Mouse (Mus musculus): ENCODE measurements around the gene Agtr1a. TPM values are rescaled to one million over a fixed set of nuclear protein-coding genes. Genes with fewer than 3 reads are reported as not detected.

Gene Agtr1a
- polyA plus RNA-seq, 1 experiment from 2014 or later, result 4.6 TPM

DNA sequence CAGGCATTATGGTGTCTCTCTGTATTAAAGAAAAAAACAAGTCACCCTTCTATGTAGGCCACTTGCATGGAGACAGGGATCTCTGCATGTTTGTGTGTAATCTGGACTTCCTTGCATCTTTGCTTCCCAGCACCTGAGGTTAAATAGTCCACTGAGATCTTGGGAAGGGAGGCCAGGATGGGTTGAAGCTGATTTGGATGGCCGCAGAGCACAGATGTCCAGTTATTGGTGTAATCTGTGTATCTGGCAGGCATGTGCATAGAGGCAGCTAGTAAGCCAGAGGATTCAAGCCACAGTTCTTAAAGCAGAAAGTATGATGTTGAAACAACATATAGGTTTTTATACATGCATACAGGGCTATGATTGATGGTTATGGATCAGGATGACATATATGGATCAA lies 91.2 kb downstream of the Agtr1a start:
- Histone ChIP-seq H3K9ac (no peak overlapping the region), H3K9me3 (replicated peaks) (no peaks in the 10 kb centered on the region), H3K27me3 (replicated peaks) (no peaks in the 10 kb centered on the region), H3K4me1 (no peaks in the 10 kb centered on the region), H3K4me2 (no peak overlapping the region), H3K27ac (no peak overlapping the region), H3K36me3 (no peaks in the 10 kb centered on the region), H3K4me3 (no peak overlapping the region)
- 80% methylated on average over 1 of the region's 1 CpGs for WGBS (ENCODE audit: insufficient replicate concordance)
- no peak for ATAC-seq

Other genes starting within 250 kb of the Agtr1a start
- gene Mboat1, start 200.0 kb upstream of the Agtr1a start, polyA plus RNA-seq (2016; fragmentation: Nextera tagmentation; extraction: Ambion mirVana), result 2.6 TPM in 2 replicates
- gene Uqcrfs1, start 208.9 kb downstream of the Agtr1a start, polyA plus RNA-seq (2016; fragmentation: Nextera tagmentation; extraction: Ambion mirVana), result 200 and 202 TPM in 2 replicates